ENCODE assay signal across 14 mouse cellular contexts in the genomic region with DNA sequence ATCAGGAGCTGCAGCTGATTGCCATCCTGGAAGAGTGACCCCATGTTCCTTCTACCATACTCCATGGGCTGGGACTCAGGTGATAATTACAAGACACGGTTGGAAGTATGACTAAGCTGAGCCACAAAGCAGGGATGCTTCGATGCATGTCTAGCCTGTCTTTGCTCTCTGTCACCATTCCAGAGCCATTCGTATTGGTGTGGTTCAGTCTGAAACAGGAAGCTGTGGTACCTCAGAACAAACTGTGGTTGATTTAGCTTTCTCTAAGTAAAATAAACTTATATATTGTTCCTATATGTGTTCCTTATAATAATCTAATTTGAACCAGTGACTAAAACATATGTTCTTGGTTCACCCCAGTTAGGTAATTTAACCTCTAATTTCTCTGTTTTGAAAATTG.
DNase-seq lines count a peak whose midpoint lies in the region; ATAC-seq lines count a peak whose summit lies in the region.
"Had no signal": no experiment of that assay in that cellular context is flagged by ENCODE, and none has a peak within 500 bp of the region (broad histone marks: within the 10 kb centered on the region; RNA-seq: fewer than 3 reads in every experiment).

No protein-coding gene starts in this region.

- H3K4me3 ChIP-seq in megakaryocyte, embryonic 14.5 days (replicated peaks): peak overlapping the region; percentile 42
- H3K4me3 ChIP-seq: embryonic facial prominence, embryonic 12.5 days; limb, embryonic 12.5 days; liver, embryonic 13.5 days had no signal

- ATAC-seq in megakaryocyte-erythroid progenitor cell, adult 5-6 weeks (replicated peaks; ENCODE audit: low FRiP score, low TSS enrichment, poor library complexity, severe bottlenecking): no peak
- ATAC-seq: forebrain, postnatal 0 days; hindbrain, postnatal 0 days had no signal

- H3K4me1 ChIP-seq in megakaryocyte, embryonic 14.5 days: peaks cover 84% of the 10 kb centered on the region
- H3K4me1 ChIP-seq: embryonic facial prominence, embryonic 12.5 days; liver, embryonic 13.5 days had no signal

- DNase-seq in cerebellum, postnatal 10 days: peak; percentile 12 to 20
- DNase-seq in cerebellum, adult 11-12 months: no peak
- peak; percentile 15 for DNase-seq in 3134 (ENCODE audit: extremely low read depth, insufficient read length, low spot score)
- peak; percentile 42 for DNase-seq in T-cell, adult 2 months (ENCODE audit: low spot score)
- no peak for DNase-seq in urinary bladder, postnatal 14 days (ENCODE audit: low spot score)
- no peak for DNase-seq in adrenal gland, postnatal 14 days
- DNase-seq: cerebellum, postnatal 36 days; forebrain, postnatal 0 days; liver, embryonic 13.5 days had no signal

- H3K36me3 ChIP-seq in megakaryocyte, embryonic 14.5 days (replicated peaks; ENCODE audit: low read length): no peaks in the 10 kb centered on the region
- H3K36me3 ChIP-seq: embryonic facial prominence, embryonic 12.5 days; limb, embryonic 12.5 days; liver, embryonic 13.5 days had no signal

- no peaks in the 10 kb centered on the region for H3K9me3 ChIP-seq in megakaryocyte, embryonic 14.5 days
- H3K9me3 ChIP-seq: embryonic facial prominence, embryonic 12.5 days; limb, embryonic 12.5 days; liver, embryonic 13.5 days had no signal

- H3K27me3 ChIP-seq in megakaryocyte, embryonic 14.5 days (replicated peaks): no peaks in the 10 kb centered on the region
- H3K27me3 ChIP-seq: embryonic facial prominence, embryonic 12.5 days; limb, embryonic 12.5 days; liver, embryonic 13.5 days had no signal

Comparison
In these comparisons a context has a peak if more than half of its experiments do, and no peak if none do; other contexts are left out.
1. DNase-seq: peak in cerebellum, postnatal 10 days (2 of 2), 3134 (single experiment) and T-cell, adult 2 months (single experiment); none in cerebellum, adult 11-12 months (single experiment), urinary bladder, postnatal 14 days (single experiment) and adrenal gland, postnatal 14 days (single experiment).